Mouse (Mus musculus): ENCODE measurements around the gene Gprc5c. TPM values are rescaled to one million over a fixed set of nuclear protein-coding genes. Genes with fewer than 3 reads are reported as not detected.
A peak's percentile ranks its signal among the peaks of the same experiment; 100 is the strongest.

Gprc5c gene
- polyA plus RNA-seq, 1 experiment = 7.4 TPM

DNA sequence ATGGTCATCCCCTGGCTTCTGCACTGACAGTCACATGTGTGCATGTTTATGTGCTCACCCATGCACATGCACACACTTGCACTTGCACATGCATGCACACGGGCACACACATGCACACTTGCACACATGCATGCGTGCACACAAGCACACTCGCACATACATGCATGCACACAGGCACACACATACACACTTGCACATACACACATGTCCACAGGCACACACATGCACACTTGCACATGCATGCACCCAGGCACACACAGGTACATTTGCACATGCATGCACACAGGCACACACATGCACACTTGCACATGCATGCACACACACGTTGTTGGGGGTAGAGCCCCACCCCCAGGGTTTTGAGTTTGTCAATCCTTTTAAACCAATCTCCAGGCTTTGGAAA, 34.0 kb upstream of the Gprc5c start:
- TF ChIP-seq POLR2A (IDR thresholded peaks at IDR 0.05; ENCODE audit: borderline replicate concordance, extremely low read depth, insufficient read depth, insufficient read length, poor library complexity, severe bottlenecking) (no peak), CTCF (IDR thresholded peaks at IDR 0.05; ENCODE audit: borderline replicate concordance, extremely low read depth, insufficient read depth, insufficient read length) (no peak)
- DNase-seq (ENCODE audit: low read depth) = no peak

GRCm38 (mm10) chr11:114818185-114818584, 32.8 kb upstream of the Gprc5c start:
- DNase-seq (ENCODE audit: low read depth) = no peak
- TF ChIP-seq POLR2A (IDR thresholded peaks at IDR 0.05; ENCODE audit: borderline replicate concordance, extremely low read depth, insufficient read depth, insufficient read length, poor library complexity, severe bottlenecking) (no peak), CTCF (IDR thresholded peaks at IDR 0.05; ENCODE audit: borderline replicate concordance, extremely low read depth, insufficient read depth, insufficient read length) (no peak)

- no peak for DNase-seq (ENCODE audit: low read depth)
- no peak for TF ChIP-seq CTCF (IDR thresholded peaks at IDR 0.05; ENCODE audit: borderline replicate concordance, extremely low read depth, insufficient read depth, insufficient read length)
- TF ChIP-seq POLR2A (IDR thresholded peaks at IDR 0.05; ENCODE audit: borderline replicate concordance, extremely low read depth, insufficient read depth, insufficient read length, poor library complexity, severe bottlenecking) = no peak
Observed at GRCm38 (mm10) chr11:114819110-114819509, 31.8 kb upstream of the Gprc5c start.

DNA sequence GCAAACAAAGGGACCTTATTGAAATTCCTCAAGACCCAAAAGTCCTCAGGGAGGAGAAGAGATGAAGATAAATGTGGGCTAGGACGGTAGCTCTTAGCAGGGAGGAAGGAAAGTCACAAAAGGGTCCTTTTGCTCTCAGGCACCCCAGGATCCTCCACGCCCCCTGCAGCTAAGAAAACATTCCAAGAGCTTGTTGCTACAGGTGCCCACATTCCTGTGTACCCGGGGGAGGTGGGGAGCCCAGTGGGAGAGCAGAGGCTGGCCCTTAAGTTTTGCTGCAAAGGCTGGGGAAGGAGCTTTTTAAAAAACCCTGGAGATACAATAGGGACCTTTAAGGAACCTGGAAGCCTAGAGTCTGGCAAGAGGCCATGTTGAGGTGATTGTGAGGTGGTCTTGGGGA, 30.5 kb upstream of the Gprc5c start:
- TF ChIP-seq CTCF (IDR thresholded peaks at IDR 0.05; ENCODE audit: borderline replicate concordance, extremely low read depth, insufficient read depth, insufficient read length) (no peak), POLR2A (IDR thresholded peaks at IDR 0.05; ENCODE audit: borderline replicate concordance, extremely low read depth, insufficient read depth, insufficient read length, poor library complexity, severe bottlenecking) (no peak)
- no peak for DNase-seq (ENCODE audit: low read depth)

DNA sequence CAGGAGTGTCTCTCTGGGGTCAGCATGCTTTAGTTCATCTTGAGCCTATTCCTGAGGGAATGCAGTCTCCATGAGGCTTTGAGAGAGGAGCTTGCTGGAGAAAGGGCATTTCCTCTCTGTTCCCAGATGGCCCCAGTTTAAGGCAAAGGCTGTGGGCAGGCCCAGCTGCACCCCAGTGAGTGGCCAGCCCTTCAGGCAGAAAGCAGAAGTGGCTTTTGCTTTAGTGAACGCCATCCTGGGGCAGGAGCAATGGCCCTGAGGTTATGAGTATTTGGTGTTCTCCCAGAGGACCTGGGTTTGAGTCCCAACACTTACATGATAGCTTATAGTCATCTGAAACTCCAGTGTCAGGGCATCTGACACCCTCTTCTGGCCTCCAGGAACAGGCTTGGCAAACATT, 29.6 kb upstream of the Gprc5c start:
- DNase-seq (ENCODE audit: low read depth) = no peak
- TF ChIP-seq POLR2A (IDR thresholded peaks at IDR 0.05; ENCODE audit: borderline replicate concordance, extremely low read depth, insufficient read depth, insufficient read length, poor library complexity, severe bottlenecking) (no peak), CTCF (IDR thresholded peaks at IDR 0.05; ENCODE audit: borderline replicate concordance, extremely low read depth, insufficient read depth, insufficient read length) (no peak)

DNA sequence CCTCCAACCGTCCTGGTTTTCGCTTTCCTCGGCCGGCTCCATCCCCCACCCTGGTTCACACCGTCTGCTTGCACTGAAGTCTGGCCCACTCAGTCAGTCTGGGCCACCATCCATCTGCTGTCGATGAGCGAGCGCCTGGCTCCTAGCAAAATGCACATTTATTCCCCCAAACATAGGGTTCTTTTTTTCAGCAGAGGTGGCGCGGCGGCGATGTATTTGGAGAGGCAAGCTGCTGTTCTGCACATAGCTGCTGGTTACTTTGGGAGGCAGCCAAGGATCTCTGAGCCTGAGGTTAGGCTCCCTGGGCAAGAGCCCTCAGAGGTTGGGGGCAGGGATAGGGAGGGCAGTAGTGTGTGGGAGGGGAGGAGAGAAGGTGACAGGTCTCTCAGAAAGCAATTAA, 28.2 kb upstream of the Gprc5c start:
- peak; percentile 93 for DNase-seq (ENCODE audit: low read depth)
- TF ChIP-seq CTCF (IDR thresholded peaks at IDR 0.05; ENCODE audit: borderline replicate concordance, extremely low read depth, insufficient read depth, insufficient read length) (no peak), POLR2A (IDR thresholded peaks at IDR 0.05; ENCODE audit: borderline replicate concordance, extremely low read depth, insufficient read depth, insufficient read length, poor library complexity, severe bottlenecking) (no peak)

GRCm38 (mm10) chr11:114823199-114823725, 27.7 kb upstream of the Gprc5c start:
- TF ChIP-seq CTCF (IDR thresholded peaks at IDR 0.05; ENCODE audit: borderline replicate concordance, extremely low read depth, insufficient read depth, insufficient read length) (no peak), POLR2A (IDR thresholded peaks at IDR 0.05; ENCODE audit: borderline replicate concordance, extremely low read depth, insufficient read depth, insufficient read length, poor library complexity, severe bottlenecking) (no peak)
- no peak for DNase-seq (ENCODE audit: low read depth)

GRCm38 (mm10) chr11:114826686-114827085, 24.3 kb upstream of the Gprc5c start:
- TF ChIP-seq CTCF (IDR thresholded peaks at IDR 0.05; ENCODE audit: borderline replicate concordance, extremely low read depth, insufficient read depth, insufficient read length) = no peak
- TF ChIP-seq POLR2A (IDR thresholded peaks at IDR 0.05; ENCODE audit: borderline replicate concordance, extremely low read depth, insufficient read depth, insufficient read length, poor library complexity, severe bottlenecking) = no peak
- no peak for DNase-seq (ENCODE audit: low read depth)

GRCm38 (mm10) chr11:114829499-114830432, 21.2 kb upstream of the Gprc5c start:
- TF ChIP-seq POLR2A (IDR thresholded peaks at IDR 0.05; ENCODE audit: borderline replicate concordance, extremely low read depth, insufficient read depth, insufficient read length, poor library complexity, severe bottlenecking) = no peak
- peak; percentile 72 for DNase-seq (ENCODE audit: low read depth)

- TF ChIP-seq POLR2A (IDR thresholded peaks at IDR 0.05; ENCODE audit: borderline replicate concordance, extremely low read depth, insufficient read depth, insufficient read length, poor library complexity, severe bottlenecking) (no peak), CTCF (IDR thresholded peaks at IDR 0.05; ENCODE audit: borderline replicate concordance, extremely low read depth, insufficient read depth, insufficient read length) (no peak)
- no peak for DNase-seq (ENCODE audit: low read depth)
Observed at GRCm38 (mm10) chr11:114830433-114830773, 20.5 kb upstream of the Gprc5c start.

DNA sequence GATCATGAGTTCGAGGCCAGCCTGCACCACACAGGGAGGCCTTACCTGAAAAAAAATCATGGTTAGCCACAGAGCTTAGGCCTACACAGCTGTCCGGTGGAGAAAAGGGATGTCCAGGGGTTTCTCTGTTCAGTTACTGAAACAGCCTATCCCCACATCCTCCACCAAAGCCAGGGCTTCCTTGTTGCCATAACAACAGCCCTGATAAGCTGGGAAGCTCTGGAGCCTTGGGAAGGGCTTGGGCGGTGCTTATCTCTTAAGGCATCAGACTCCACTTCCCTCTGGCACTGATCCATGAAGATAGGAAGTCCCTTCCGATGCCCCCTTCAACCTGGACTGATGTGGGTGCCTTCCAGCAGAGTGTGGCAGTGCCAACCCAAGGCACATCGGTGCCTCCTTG, 17.8 kb upstream of the Gprc5c start:
- no peak for TF ChIP-seq POLR2A (IDR thresholded peaks at IDR 0.05; ENCODE audit: borderline replicate concordance, extremely low read depth, insufficient read depth, insufficient read length, poor library complexity, severe bottlenecking)
- TF ChIP-seq CTCF (IDR thresholded peaks at IDR 0.05; ENCODE audit: borderline replicate concordance, extremely low read depth, insufficient read depth, insufficient read length) = no peak

More for the DNA sequence above, 17.8 kb upstream of the Gprc5c start:
- DNase-seq (ENCODE audit: low read depth) = peak; percentile 52
